Mouse (Mus musculus): ENCODE data around the gene Gm14819. TPM values are rescaled to one million over a fixed set of nuclear protein-coding genes. Genes with fewer than 3 reads are reported as not detected.
"Not testable (repeated sequence)": the region's sequence is repeated elsewhere in the genome, so short reads cannot be mapped to it uniquely, and the experiment has no call there.

Gm14819 gene
- not detected for total RNA-seq (2022)

DNA sequence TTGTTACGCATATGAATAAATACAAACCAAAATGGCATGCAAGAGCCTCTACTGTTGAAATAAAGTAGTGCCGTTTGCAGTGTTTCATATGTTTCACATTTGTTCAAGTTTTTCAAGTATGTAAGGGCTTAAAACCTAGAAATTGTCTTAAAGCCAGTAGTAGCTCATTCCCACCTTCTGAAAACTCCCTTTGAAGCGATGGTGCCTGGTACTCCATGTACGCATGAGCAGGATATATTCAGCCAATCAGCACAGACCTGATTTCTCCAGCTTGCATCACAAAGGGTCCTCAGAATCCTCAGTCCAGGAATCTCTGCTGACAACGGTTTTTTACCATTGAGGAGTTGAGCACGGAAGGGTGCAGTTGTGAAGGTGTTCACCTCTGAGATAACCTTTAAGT, at the start of gene Gm14819:
Gene Gm14819, plus strand, starts transcription at position 301 of the 400 bp plus-strand sequence.
- not testable (repeated sequence) for DNase-seq (ENCODE audit: low spot score in 2 of 2)

Data from left cerebral cortex, adult 8-10 months (tissue).